Mouse (Mus musculus) kidney, embryonic 14.5 days (tissue): ENCODE data around the gene Fndc8. TPM values are rescaled to one million over a fixed set of nuclear protein-coding genes. Genes with fewer than 3 reads are reported as not detected.
A peak's percentile ranks its signal among the peaks of the same experiment; 100 is the strongest.

Experiments used
- ATAC-seq: fragments of 200-750 bp; cut with Nextera tagmentation; 2 replicates; pipeline ENCODE4 v1.8.0; 2017; ENCODE audit warnings: moderate number of reproducible peaks, mild to moderate bottlenecking, moderate TSS enrichment, moderate library complexity; ENCODE audit not compliant: low FRiP score, low TSS enrichment
- H3K27ac ChIP-seq: fragments of 300-500 bp; sonication (generic); 2 replicates; pipeline ENCODE4 v1.5.1; 2014; ENCODE audit warnings: low read depth, mild to moderate bottlenecking, low read length, moderate library complexity, mixed read lengths
- H3K27me3 ChIP-seq: fragments of 300-500 bp; sonication (generic); 2 replicates; pipeline ENCODE4 v1.6.1; 2014; ENCODE audit warnings: mild to moderate bottlenecking, low read length; ENCODE audit not compliant: control insufficient read depth, insufficient read depth
- H3K36me3 ChIP-seq: fragments of 300-500 bp; sonication (generic); 2 replicates; pipeline ENCODE4 v1.6.1; 2014; ENCODE audit warnings: low read length, mixed read lengths; ENCODE audit not compliant: control insufficient read depth, insufficient read depth
- H3K4me1 ChIP-seq: fragments of 300-500 bp; sonication (generic); 2 replicates; pipeline ENCODE4 v1.6.1; 2014; ENCODE audit warnings: low read length, mixed read lengths; ENCODE audit not compliant: control insufficient read depth, insufficient read depth
- H3K4me2 ChIP-seq: fragments of 300-500 bp; sonication (generic); replicated peaks from 2 replicates; pipeline ENCODE4 v1.6.1; 2014; ENCODE audit warnings: low read depth, mild to moderate bottlenecking, low read length
- H3K4me3 ChIP-seq: fragments of 300-500 bp; sonication (generic); 2 replicates; pipeline ENCODE4 v1.5.1; 2014; ENCODE audit warnings: mild to moderate bottlenecking, low read length
- H3K9ac ChIP-seq: fragments of 300-500 bp; sonication (generic); 2 replicates; pipeline ENCODE4 v1.6.1; 2014; ENCODE audit warnings: low read depth, mild to moderate bottlenecking, low read length, moderate library complexity
- H3K9me3 ChIP-seq: fragments of 300-500 bp; sonication (generic); 2 replicates; pipeline ENCODE4 v1.6.1; 2016; ENCODE audit warnings: low read length; ENCODE audit not compliant: control insufficient read depth
- WGBS: fragments of 180-500 bp; shearing (Covaris S2); extraction: QIAGEN DNeasy Blood & Tissue Kit; methylation state at CpG from one replicate; pipeline ENCODE4 v1.1.7; 2014; 5-methylcytosine and 5-hydroxymethylcytosine counted together
- polyA plus RNA-seq: library from polyadenylated mRNA; unstranded; fragments of >200 nt; fragmentation: Nextera tagmentation; extraction: Ambion mirVana; gene quantifications from 2 replicates; pipeline ENCODE4 v1.2.1, GENCODE M21; 2014

Fndc8 gene
- polyA plus RNA-seq, result 0.19 and 0.23 TPM in 2 replicates

- 42% methylated on average over 7 of the region's 7 CpGs for WGBS
- H3K27me3 ChIP-seq, result no peaks in the 10 kb centered on the region; the same call in 1 of the 2 replicates
- H3K4me1 ChIP-seq, result peaks cover 12% of the 10 kb centered on the region
- no peak within 1 kb of the TSS for H3K4me3 ChIP-seq
- H3K36me3 ChIP-seq, result no peaks in the 10 kb centered on the region
- no peak within 1 kb of the TSS for H3K9ac ChIP-seq
- ATAC-seq, result no peak
- H3K9me3 ChIP-seq, result no peaks in the 10 kb centered on the region
- no peak within 1 kb of the TSS for H3K4me2 ChIP-seq
- H3K27ac ChIP-seq, result no peak within 1 kb of the TSS
These were observed at the start of gene Fndc8 for GRCm38 (mm10) chr11:82891936-82892335. Fndc8 (plus strand) TSS chr11:82892124.

- Histone ChIP-seq H3K4me1 (peaks cover 21% of the 10 kb centered on the region; the same call in 1 of the 2 replicates), H3K4me3 (no peak overlapping the region), H3K27me3 (no peaks in the 10 kb centered on the region), H3K9me3 (no peaks in the 10 kb centered on the region), H3K36me3 (no peaks in the 10 kb centered on the region), H3K9ac (no peak overlapping the region), H3K27ac (0 out of 2 replicates have a peak overlapping the region, but pooled peaks have one; percentile 18), H3K4me2 (peak overlapping the region; percentile 26)
- no peak for ATAC-seq
- 67% methylated on average over 11 of the region's 11 CpGs for WGBS
These were observed 47.0 kb upstream of the Fndc8 start for GRCm38 (mm10) chr11:82844771-82845414.

- H3K36me3 ChIP-seq, result no peaks in the 10 kb centered on the region
- H3K27me3 ChIP-seq, result no peaks in the 10 kb centered on the region
- no peak overlapping the region; the same call in 1 of the 2 replicates for H3K4me3 ChIP-seq
- H3K27ac ChIP-seq, result peak overlapping the region; percentile 18; the same call in 1 of the 2 replicates
- ATAC-seq, result peak; percentile 80
- peak overlapping the region; percentile 32; the same call in 1 of the 2 replicates for H3K9ac ChIP-seq
- no peaks in the 10 kb centered on the region for H3K9me3 ChIP-seq
- H3K4me2 ChIP-seq, result peak overlapping the region; percentile 26
- WGBS, result 32% methylated on average over 16 of the region's 16 CpGs
- peaks cover 27% of the 10 kb centered on the region for H3K4me1 ChIP-seq
These were observed 46.4 kb upstream of the Fndc8 start for GRCm38 (mm10) chr11:82845415-82846078.

- Histone ChIP-seq H3K36me3 (no peaks in the 10 kb centered on the region), H3K4me1 (peaks cover 32% of the 10 kb centered on the region), H3K9ac (peak overlapping the region; percentile 32; the same call in 1 of the 2 replicates), H3K9me3 (no peaks in the 10 kb centered on the region), H3K27ac (peak overlapping the region; percentile 18; the same call in 1 of the 2 replicates), H3K4me3 (no peak overlapping the region; the same call in 1 of the 2 replicates), H3K27me3 (no peaks in the 10 kb centered on the region), H3K4me2 (peak overlapping the region; percentile 26)
- ATAC-seq, result 0 out of 2 replicates have a peak, but pooled peaks have one; percentile 41
- 13% methylated on average over 4 of the region's 4 CpGs for WGBS
These were observed 45.9 kb upstream of the Fndc8 start for GRCm38 (mm10) chr11:82846079-82846436.

GRCm38 (mm10) chr11:82846938-82847337, 45.0 kb upstream of the Fndc8 start:
- no peak overlapping the region for H3K27ac ChIP-seq

GRCm38 (mm10) chr11:82847571-82848000, 44.3 kb upstream of the Fndc8 start:
- no peaks in the 10 kb centered on the region for H3K9me3 ChIP-seq
- no peak overlapping the region for H3K27ac ChIP-seq
- H3K4me1 ChIP-seq, result peaks cover 32% of the 10 kb centered on the region
- H3K27me3 ChIP-seq, result no peaks in the 10 kb centered on the region
- H3K9ac ChIP-seq, result no peak overlapping the region
- H3K36me3 ChIP-seq, result no peaks in the 10 kb centered on the region
- H3K4me2 ChIP-seq, result no peak overlapping the region
- no peak for ATAC-seq
- no peak overlapping the region for H3K4me3 ChIP-seq
- WGBS, result 42% methylated on average over 6 of the region's 6 CpGs

More at GRCm38 (mm10) chr11:82846938-82847337, 45.0 kb upstream of the Fndc8 start:
- H3K4me2 ChIP-seq, result no peak overlapping the region
- no peaks in the 10 kb centered on the region for H3K27me3 ChIP-seq
- no peak overlapping the region for H3K4me3 ChIP-seq
- no peak overlapping the region for H3K9ac ChIP-seq
- no peak for ATAC-seq
- WGBS, result 65% methylated on average over 3 of the region's 3 CpGs
- peaks cover 32% of the 10 kb centered on the region for H3K4me1 ChIP-seq
- H3K9me3 ChIP-seq, result no peaks in the 10 kb centered on the region
- no peaks in the 10 kb centered on the region for H3K36me3 ChIP-seq

- H3K4me1 ChIP-seq, result peaks cover 25% of the 10 kb centered on the region
These were observed 41.7 kb upstream of the Fndc8 start for GRCm38 (mm10) chr11:82850259-82850658.

GRCm38 (mm10) chr11:82852115-82852514, 39.8 kb upstream of the Fndc8 start:
- Histone ChIP-seq H3K27me3 (no peaks in the 10 kb centered on the region), H3K4me1 (peaks cover 18% of the 10 kb centered on the region), H3K4me3 (no peak overlapping the region), H3K9me3 (no peaks in the 10 kb centered on the region), H3K9ac (no peak overlapping the region), H3K4me2 (no peak overlapping the region), H3K27ac (no peak overlapping the region), H3K36me3 (no peaks in the 10 kb centered on the region)
- no peak for ATAC-seq
- WGBS, result 79% methylated on average over 11 of the region's 11 CpGs

More at GRCm38 (mm10) chr11:82850259-82850658, 41.7 kb upstream of the Fndc8 start:
- WGBS, result 41% methylated on average over 5 of the region's 5 CpGs
- H3K36me3 ChIP-seq, result no peaks in the 10 kb centered on the region
- ATAC-seq, result no peak
- H3K4me2 ChIP-seq, result no peak overlapping the region
- H3K9ac ChIP-seq, result no peak overlapping the region
- H3K27ac ChIP-seq, result peak overlapping the region; percentile 12; the same call in 1 of the 2 replicates
- H3K4me3 ChIP-seq, result no peak overlapping the region
- no peaks in the 10 kb centered on the region for H3K27me3 ChIP-seq
- no peaks in the 10 kb centered on the region for H3K9me3 ChIP-seq

GRCm38 (mm10) chr11:82852540-82852939, 39.4 kb upstream of the Fndc8 start:
- Histone ChIP-seq H3K4me2 (no peak overlapping the region), H3K4me1 (peaks cover 18% of the 10 kb centered on the region), H3K4me3 (no peak overlapping the region), H3K27ac (no peak overlapping the region), H3K9ac (no peak overlapping the region), H3K36me3 (no peaks in the 10 kb centered on the region), H3K9me3 (no peaks in the 10 kb centered on the region), H3K27me3 (no peaks in the 10 kb centered on the region)
- 80% methylated on average over 10 of the region's 10 CpGs for WGBS
- ATAC-seq, result no peak
